Mouse (Mus musculus) hindbrain, postnatal 0 days (tissue): Measurements from ENCODE around the gene Pls1. TPM values are rescaled to one million over a fixed set of nuclear protein-coding genes. Genes with fewer than 3 reads are reported as not detected.

Source experiments
- ATAC-seq: fragments of 200-750 bp; cut with Nextera tagmentation; 2 replicates; pipeline ENCODE4 v1.8.0; 2017; ENCODE audit warnings: mild to moderate bottlenecking, moderate TSS enrichment, moderate library complexity
- DNase-seq: peaks from one replicate; pipeline ENCODE4 v3.0.0-alpha.2; 2015; ENCODE audit warnings: low spot score
- H3K27ac ChIP-seq: fragments of 300-500 bp; sonication (generic); 2 replicates; pipeline ENCODE4 v1.5.1; 2014; ENCODE audit warnings: mild to moderate bottlenecking
- H3K27me3 ChIP-seq: fragments of 300-500 bp; sonication (generic); 2 replicates; pipeline ENCODE4 v1.6.1; 2014; ENCODE audit warnings: low read length, mixed read lengths; ENCODE audit not compliant: insufficient read depth
- H3K36me3 ChIP-seq: fragments of 300-500 bp; sonication (generic); 2 replicates; pipeline ENCODE4 v1.6.1; 2014; ENCODE audit warnings: low read length, mixed read lengths; ENCODE audit not compliant: insufficient read depth
- H3K4me1 ChIP-seq: fragments of 300-500 bp; sonication (generic); 2 replicates; pipeline ENCODE4 v1.6.1; 2014; ENCODE audit warnings: antibody characterized with exemption, low read length, mixed read lengths; ENCODE audit not compliant: insufficient read depth
- H3K4me2 ChIP-seq: fragments of 300-500 bp; sonication (generic); 2 replicates; pipeline ENCODE4 v1.6.1; 2014; ENCODE audit warnings: low read depth, mild to moderate bottlenecking, low read length, moderate library complexity, mixed read lengths
- H3K4me3 ChIP-seq: fragments of 300-500 bp; sonication (generic); 2 replicates; pipeline ENCODE4 v1.5.1; 2014; ENCODE audit warnings: low read length
- H3K9ac ChIP-seq: fragments of 300-500 bp; sonication (generic); replicated peaks from 2 replicates; pipeline ENCODE4 v1.6.1; 2014; ENCODE audit warnings: mild to moderate bottlenecking, low read length, moderate library complexity, mixed read lengths
- H3K9me3 ChIP-seq: fragments of 300-500 bp; sonication (generic); 2 replicates; pipeline ENCODE4 v1.6.1; 2016; ENCODE audit warnings: low read length, mixed read lengths
- CTCF ChIP-seq: IDR thresholded peaks from 2 replicates; pipeline ENCODE4 v1.5.1; 2016; ENCODE audit warnings: antibody characterized with exemption, control low read depth, low read depth
- WGBS: fragments of 180-500 bp; shearing (Covaris S2); extraction: QIAGEN DNeasy Blood & Tissue Kit; methylation state at CpG from one replicate; pipeline ENCODE4 v1.1.7; 2014; 5-methylcytosine and 5-hydroxymethylcytosine counted together
- polyA plus RNA-seq: library from polyadenylated mRNA; unstranded; fragments of >200 nt; fragmentation: Nextera tagmentation; extraction: Ambion mirVana; gene quantifications from 2 replicates; pipeline ENCODE4 v1.2.1, GENCODE M21; 2015
- total RNA-seq: library from RNA; depleted of rRNA; stranded (reverse); fragments of >200 nt; gene quantifications from 2 replicates; pipeline ENCODE4 v1.2.3, GENCODE M21; 2014

The Pls1 gene
- total and polyA plus RNA-seq, 2 experiments from 2014 or later = 0.78 to 3.0 TPM

GRCm38 (mm10) chr9:95832758-95833157 lies 12.4 kb downstream of the Pls1 start:
- Histone ChIP-seq H3K27me3 (no peaks in the 10 kb centered on the region), H3K4me1 (no peaks in the 10 kb centered on the region), H3K36me3 (no peaks in the 10 kb centered on the region), H3K27ac (no peak overlapping the region), H3K4me3 (no peak overlapping the region), H3K4me2 (no peak overlapping the region), H3K9ac (no peak overlapping the region), H3K9me3 (no peaks in the 10 kb centered on the region)
- WGBS = 98% methylated on average over 3 of the region's 3 CpGs
- no peak for TF ChIP-seq CTCF
- no peak for ATAC-seq
- DNase-seq = no peak

- Histone ChIP-seq H3K9me3 (no peaks in the 10 kb centered on the region), H3K36me3 (no peaks in the 10 kb centered on the region), H3K4me2 (no peak overlapping the region), H3K27ac (no peak overlapping the region), H3K4me3 (no peak overlapping the region), H3K9ac (no peak overlapping the region), H3K4me1 (no peaks in the 10 kb centered on the region), H3K27me3 (no peaks in the 10 kb centered on the region)
- no peak for TF ChIP-seq CTCF
- DNase-seq (no peak), ATAC-seq (no peak)
- WGBS = 93% methylated on average over 5 of the region's 5 CpGs
Measured at GRCm38 (mm10) chr9:95827565-95827964, 17.5 kb downstream of the Pls1 start.

- ATAC-seq = no peak
Measured at GRCm38 (mm10) chr9:95822531-95822930, 22.6 kb downstream of the Pls1 start.

GRCm38 (mm10) chr9:95815706-95816105 lies 29.4 kb downstream of the Pls1 start:
- no peak for TF ChIP-seq CTCF
- no peak for ATAC-seq
- Histone ChIP-seq H3K4me1 (no peaks in the 10 kb centered on the region), H3K9ac (no peak overlapping the region), H3K4me3 (no peak overlapping the region), H3K4me2 (no peak overlapping the region), H3K27ac (no peak overlapping the region), H3K9me3 (no peaks in the 10 kb centered on the region), H3K36me3 (no peaks in the 10 kb centered on the region), H3K27me3 (no peaks in the 10 kb centered on the region)
- WGBS = 88% methylated on average over 4 of the region's 4 CpGs
- DNase-seq = no peak

More at GRCm38 (mm10) chr9:95822531-95822930, 22.6 kb downstream of the Pls1 start:
- no peak for DNase-seq
- no peak overlapping the region for H3K27ac ChIP-seq
- no peak overlapping the region for H3K4me2 ChIP-seq
- no peaks in the 10 kb centered on the region for H3K4me1 ChIP-seq
- no peak overlapping the region for H3K9ac ChIP-seq
- no peaks in the 10 kb centered on the region for H3K9me3 ChIP-seq
- no peaks in the 10 kb centered on the region for H3K36me3 ChIP-seq
- no peaks in the 10 kb centered on the region for H3K27me3 ChIP-seq
- 71% methylated on average over 7 of the region's 7 CpGs for WGBS
- no peak for TF ChIP-seq CTCF
- H3K4me3 ChIP-seq = no peak overlapping the region

- H3K4me2 ChIP-seq = no peak overlapping the region
- no peaks in the 10 kb centered on the region for H3K9me3 ChIP-seq
- no peaks in the 10 kb centered on the region for H3K36me3 ChIP-seq
- no peak for DNase-seq
- no peak for TF ChIP-seq CTCF
- no peak for ATAC-seq
- no peaks in the 10 kb centered on the region for H3K4me1 ChIP-seq
- no peak overlapping the region for H3K4me3 ChIP-seq
- H3K9ac ChIP-seq = no peak overlapping the region
- 72% methylated on average over 11 of the region's 11 CpGs for WGBS
- no peaks in the 10 kb centered on the region for H3K27me3 ChIP-seq
- H3K27ac ChIP-seq = no peak overlapping the region
Measured at GRCm38 (mm10) chr9:95815015-95815673, 30.0 kb downstream of the Pls1 start.

GRCm38 (mm10) chr9:95813721-95814531 lies 31.2 kb downstream of the Pls1 start:
- no peaks in the 10 kb centered on the region for H3K9me3 ChIP-seq
- WGBS = 26% methylated on average over 20 of the region's 20 CpGs
- H3K4me1 ChIP-seq = no peaks in the 10 kb centered on the region
- DNase-seq = peak; percentile 50
- H3K9ac ChIP-seq = no peak overlapping the region
- H3K36me3 ChIP-seq = no peaks in the 10 kb centered on the region
- peak overlapping the region; percentile 58; the same call in 1 of the 2 replicates for H3K27ac ChIP-seq
- no peaks in the 10 kb centered on the region for H3K27me3 ChIP-seq
- peak; percentile 68 for ATAC-seq
- H3K4me2 ChIP-seq = peak overlapping the region; percentile 21; the same call in 1 of the 2 replicates
- no peak overlapping the region for H3K4me3 ChIP-seq
- no peak for TF ChIP-seq CTCF

- ATAC-seq (no peak), DNase-seq (no peak)
- no peaks in the 10 kb centered on the region for H3K36me3 ChIP-seq
- no peaks in the 10 kb centered on the region for H3K9me3 ChIP-seq
- H3K27ac ChIP-seq = no peak overlapping the region
- no peak overlapping the region for H3K4me3 ChIP-seq
- no peaks in the 10 kb centered on the region for H3K27me3 ChIP-seq
- no peak overlapping the region for H3K9ac ChIP-seq
- no peak overlapping the region for H3K4me2 ChIP-seq
- H3K4me1 ChIP-seq = no peaks in the 10 kb centered on the region
- TF ChIP-seq CTCF = no peak
- 100% methylated on average over 4 of the region's 4 CpGs for WGBS
Measured at GRCm38 (mm10) chr9:95811817-95812216, 33.3 kb downstream of the Pls1 start.
